Mouse (Mus musculus): ENCODE data around the gene Fam186b. TPM values are rescaled to one million over a fixed set of nuclear protein-coding genes. Genes with fewer than 3 reads are reported as not detected.

The Fam186b gene
- total and polyA plus RNA-seq, 2 experiments from 2014 or later: 0.38 to 1.6 TPM

DNA sequence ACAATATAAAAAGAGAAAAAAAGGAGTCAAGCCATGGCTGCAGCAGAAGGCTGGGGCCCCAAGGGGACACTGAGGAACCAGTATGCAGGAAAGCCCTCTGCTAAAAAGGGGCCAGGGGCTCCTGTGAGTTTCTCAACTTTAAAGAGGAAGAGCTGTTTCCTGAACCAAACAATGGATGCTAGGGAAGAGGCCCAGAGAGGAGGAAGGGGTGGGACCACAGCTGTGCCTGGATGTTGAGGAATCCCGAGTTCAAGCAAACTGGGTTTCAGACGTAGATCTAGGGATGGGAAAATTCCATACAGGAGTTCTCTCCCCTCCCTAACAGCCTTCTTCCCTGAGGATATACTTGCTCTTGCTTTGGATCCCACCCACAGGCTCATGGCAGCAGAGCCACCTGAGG lies 30.7 kb upstream of the Fam186b start:
- Histone ChIP-seq H3K27ac (ENCODE audit: low read depth, low read length) (no peak overlapping the region), H3K27me3 (ENCODE audit: insufficient read depth, low read length) (no peaks in the 10 kb centered on the region), H3K4me3 (ENCODE audit: low read depth, low read length) (no peak overlapping the region), H3K9ac (replicated peaks; ENCODE audit: low read length, poor library complexity, severe bottlenecking) (no peak overlapping the region), H3K9me3 (ENCODE audit: low read length) (no peaks in the 10 kb centered on the region), H3K4me1 (ENCODE audit: insufficient read depth, low read length) (no peaks in the 10 kb centered on the region), H3K4me2 (ENCODE audit: low read depth, low read length, poor library complexity, severe bottlenecking) (no peak overlapping the region), H3K36me3 (ENCODE audit: insufficient read depth, low read length) (peaks cover 39% of the 10 kb centered on the region)
- ATAC-seq (ENCODE audit: low FRiP score): no peak
- no peak for TF ChIP-seq CTCF (IDR thresholded peaks at IDR 0.05)
- 57% methylated on average over 2 of the region's 2 CpGs for WGBS
- no peak for DNase-seq (ENCODE audit: low spot score)

DNA sequence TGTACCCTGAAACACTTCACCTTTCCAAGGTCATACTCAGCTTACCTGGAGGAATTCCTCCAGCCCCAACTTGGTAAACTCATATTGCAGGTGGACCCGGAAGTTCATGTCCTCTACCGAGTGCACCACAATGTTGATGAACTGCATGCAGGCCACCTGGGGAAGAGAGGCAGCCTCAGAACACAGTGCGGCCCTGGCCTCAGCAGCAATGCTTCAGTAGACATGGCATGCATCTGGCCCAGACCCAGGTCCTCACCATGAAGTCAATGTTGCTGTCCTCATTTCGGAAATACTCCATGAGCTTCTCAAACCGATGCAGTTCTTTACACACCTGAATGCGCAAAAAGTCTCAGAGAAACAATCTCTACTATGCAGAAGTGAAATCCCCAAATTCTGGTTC lies 29.9 kb upstream of the Fam186b start:
- H3K4me3 ChIP-seq (ENCODE audit: low read depth, low read length): no peak overlapping the region
- no peak overlapping the region for H3K9ac ChIP-seq (replicated peaks; ENCODE audit: low read length, poor library complexity, severe bottlenecking)
- DNase-seq (ENCODE audit: low spot score) (no peak), ATAC-seq (ENCODE audit: low FRiP score) (no peak)
- no peaks in the 10 kb centered on the region for H3K27me3 ChIP-seq (ENCODE audit: insufficient read depth, low read length)
- no peak overlapping the region for H3K27ac ChIP-seq (ENCODE audit: low read depth, low read length)
- 95% methylated on average over 6 of the region's 6 CpGs for WGBS
- no peak overlapping the region for H3K4me2 ChIP-seq (ENCODE audit: low read depth, low read length, poor library complexity, severe bottlenecking)
- peaks cover 46% of the 10 kb centered on the region for H3K36me3 ChIP-seq (ENCODE audit: insufficient read depth, low read length)
- TF ChIP-seq CTCF (IDR thresholded peaks at IDR 0.05): no peak
- H3K4me1 ChIP-seq (ENCODE audit: insufficient read depth, low read length): no peaks in the 10 kb centered on the region
- no peaks in the 10 kb centered on the region for H3K9me3 ChIP-seq (ENCODE audit: low read length)

GRCm38 (mm10) chr15:99324151-99324550 lies 28.5 kb upstream of the Fam186b start:
- no peaks in the 10 kb centered on the region for H3K9me3 ChIP-seq (ENCODE audit: low read length)
- WGBS: 83% methylated on average over 9 of the region's 9 CpGs
- H3K27ac ChIP-seq (ENCODE audit: low read depth, low read length): no peak overlapping the region
- TF ChIP-seq CTCF (IDR thresholded peaks at IDR 0.05): no peak
- H3K4me3 ChIP-seq (ENCODE audit: low read depth, low read length): no peak overlapping the region
- H3K27me3 ChIP-seq (ENCODE audit: insufficient read depth, low read length): no peaks in the 10 kb centered on the region
- H3K4me2 ChIP-seq (ENCODE audit: low read depth, low read length, poor library complexity, severe bottlenecking): no peak overlapping the region
- no peaks in the 10 kb centered on the region for H3K4me1 ChIP-seq (ENCODE audit: insufficient read depth, low read length)
- DNase-seq (ENCODE audit: low spot score) (no peak), ATAC-seq (ENCODE audit: low FRiP score) (no peak)
- peaks cover 56% of the 10 kb centered on the region for H3K36me3 ChIP-seq (ENCODE audit: insufficient read depth, low read length)
- no peak overlapping the region for H3K9ac ChIP-seq (replicated peaks; ENCODE audit: low read length, poor library complexity, severe bottlenecking)

DNA sequence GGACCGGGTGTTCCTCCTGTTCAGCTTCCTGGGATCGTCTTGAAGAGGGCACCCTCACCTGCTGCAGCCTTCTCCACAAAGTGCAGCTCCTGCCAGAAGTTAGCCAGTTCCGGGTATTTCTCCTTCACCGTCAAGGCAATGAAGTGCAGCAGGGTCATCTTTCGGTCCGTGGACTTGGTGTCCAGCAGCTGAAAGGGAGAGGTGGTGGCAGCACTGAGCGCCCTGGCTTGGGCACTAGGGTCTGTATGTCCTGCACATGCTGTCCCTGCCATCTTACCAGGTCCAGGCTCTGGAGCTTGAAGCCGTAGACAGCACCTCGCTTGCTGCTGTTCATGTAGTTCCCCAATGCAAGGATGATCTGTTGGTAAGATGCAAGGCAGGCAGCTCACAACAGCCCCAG lies 25.3 kb upstream of the Fam186b start:
- ATAC-seq (ENCODE audit: low FRiP score): no peak
- DNase-seq (ENCODE audit: low spot score): no peak
- no peaks in the 10 kb centered on the region for H3K27me3 ChIP-seq (ENCODE audit: insufficient read depth, low read length)
- no peak overlapping the region for H3K27ac ChIP-seq (ENCODE audit: low read depth, low read length)
- H3K4me1 ChIP-seq (ENCODE audit: insufficient read depth, low read length): no peaks in the 10 kb centered on the region
- TF ChIP-seq CTCF (IDR thresholded peaks at IDR 0.05): 0 out of 2 replicates have a peak, but pooled peaks have one; percentile 4
- no peaks in the 10 kb centered on the region for H3K9me3 ChIP-seq (ENCODE audit: low read length)
- H3K4me3 ChIP-seq (ENCODE audit: low read depth, low read length): no peak overlapping the region
- peaks cover 67% of the 10 kb centered on the region for H3K36me3 ChIP-seq (ENCODE audit: insufficient read depth, low read length)
- 84% methylated on average over 9 of the region's 9 CpGs for WGBS
- H3K9ac ChIP-seq (replicated peaks; ENCODE audit: low read length, poor library complexity, severe bottlenecking): no peak overlapping the region
- no peak overlapping the region for H3K4me2 ChIP-seq (ENCODE audit: low read depth, low read length, poor library complexity, severe bottlenecking)

DNA sequence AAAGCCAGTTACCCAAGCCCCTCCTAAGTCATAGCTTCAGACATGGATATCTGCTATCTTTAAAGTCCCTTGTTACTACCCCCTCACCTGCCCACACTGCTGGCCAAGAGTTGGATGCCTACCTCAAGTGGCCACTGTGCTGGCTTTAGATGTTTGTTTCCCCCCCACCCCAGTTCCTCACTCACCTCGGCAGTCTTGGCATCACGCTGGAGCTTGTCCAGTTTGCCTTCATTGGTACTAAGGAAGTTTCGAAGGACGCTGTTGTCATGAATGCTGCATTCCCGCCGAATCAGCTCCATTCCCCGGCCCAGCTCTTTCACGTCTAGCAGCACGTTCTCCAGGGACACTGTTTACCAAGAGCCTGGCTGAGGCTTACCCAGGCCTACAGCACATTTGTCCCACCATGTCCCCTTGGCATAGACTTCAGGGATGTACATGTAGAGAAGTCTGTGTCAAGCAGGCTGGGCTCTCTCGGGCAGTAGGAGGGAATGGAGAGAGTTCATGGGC lies 24.5 kb upstream of the Fam186b start:
- Histone ChIP-seq H3K4me1 (ENCODE audit: insufficient read depth, low read length) (no peaks in the 10 kb centered on the region), H3K4me3 (ENCODE audit: low read depth, low read length) (no peak overlapping the region), H3K27me3 (ENCODE audit: insufficient read depth, low read length) (no peaks in the 10 kb centered on the region), H3K9me3 (ENCODE audit: low read length) (no peaks in the 10 kb centered on the region), H3K27ac (ENCODE audit: low read depth, low read length) (no peak overlapping the region), H3K9ac (replicated peaks; ENCODE audit: low read length, poor library complexity, severe bottlenecking) (no peak overlapping the region), H3K4me2 (ENCODE audit: low read depth, low read length, poor library complexity, severe bottlenecking) (no peak overlapping the region), H3K36me3 (ENCODE audit: insufficient read depth, low read length) (peaks cover 68% of the 10 kb centered on the region)
- ATAC-seq (ENCODE audit: low FRiP score) (no peak), DNase-seq (ENCODE audit: low spot score) (no peak)
- WGBS: 80% methylated on average over 10 of the region's 10 CpGs
- TF ChIP-seq CTCF (IDR thresholded peaks at IDR 0.05): no peak

DNA sequence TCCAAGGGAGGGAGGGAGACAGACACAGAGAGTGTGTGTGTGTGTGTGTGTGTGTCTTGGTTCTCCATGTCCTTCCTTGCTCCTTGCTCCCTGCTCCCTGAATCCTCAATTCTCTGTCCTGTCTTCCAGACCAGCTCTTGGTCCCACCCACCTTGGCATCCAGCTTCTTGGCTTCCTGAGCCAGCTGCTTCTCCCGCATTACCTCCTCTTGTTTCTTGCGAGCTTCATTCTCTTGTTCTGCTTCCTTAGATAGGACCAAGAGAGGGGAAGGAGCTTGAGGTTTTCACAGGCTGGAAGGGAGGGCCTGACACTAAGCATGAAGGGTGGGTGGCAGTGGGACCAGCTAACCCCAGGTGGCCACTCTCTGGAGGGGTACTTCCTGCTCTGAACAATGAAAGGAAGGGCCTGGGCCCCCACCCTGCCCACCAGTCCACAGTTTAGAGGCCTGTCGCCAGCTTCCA lies 23.8 kb upstream of the Fam186b start:
- no peaks in the 10 kb centered on the region for H3K9me3 ChIP-seq (ENCODE audit: low read length)
- ATAC-seq (ENCODE audit: low FRiP score): no peak
- no peaks in the 10 kb centered on the region for H3K27me3 ChIP-seq (ENCODE audit: insufficient read depth, low read length)
- 85% methylated on average over 3 of the region's 3 CpGs for WGBS
- H3K27ac ChIP-seq (ENCODE audit: low read depth, low read length): no peak overlapping the region
- no peak for DNase-seq (ENCODE audit: low spot score)
- no peaks in the 10 kb centered on the region for H3K4me1 ChIP-seq (ENCODE audit: insufficient read depth, low read length)
- H3K36me3 ChIP-seq (ENCODE audit: insufficient read depth, low read length): peaks cover 69% of the 10 kb centered on the region
- H3K9ac ChIP-seq (replicated peaks; ENCODE audit: low read length, poor library complexity, severe bottlenecking): no peak overlapping the region
- H3K4me2 ChIP-seq (ENCODE audit: low read depth, low read length, poor library complexity, severe bottlenecking): no peak overlapping the region
- no peak for TF ChIP-seq CTCF (IDR thresholded peaks at IDR 0.05)
- no peak overlapping the region for H3K4me3 ChIP-seq (ENCODE audit: low read depth, low read length)
